Mouse (Mus musculus) neural tube, embryonic 11.5 days (tissue): ENCODE measurements at regions not wholly inside any gene's neighbourhood (a gene's known extent, or its start where the extent isn't known, plus 50 kb on each side); places are given as distances from the start of the nearest gene placed in this dataset.

ENCODE experiments used
- ATAC-seq: fragments of 200-750 bp; cut with Nextera tagmentation; 2 replicates; pipeline ENCODE4 v1.8.0; 2017; ENCODE audit warnings: moderate number of reproducible peaks, mild to moderate bottlenecking, moderate TSS enrichment, moderate library complexity; ENCODE audit not compliant: insufficient read depth, low FRiP score, low TSS enrichment
- DNase-seq: peaks from one replicate; pipeline ENCODE4 v3.0.0-alpha.2; 2015; ENCODE audit warnings: low spot score
- H3K27ac ChIP-seq: fragments of 300-500 bp; sonication (generic); 2 replicates; pipeline ENCODE4 v1.5.1; 2014; ENCODE audit warnings: low read depth, mild to moderate bottlenecking, low read length
- H3K27me3 ChIP-seq: fragments of 300-500 bp; sonication (generic); 2 replicates; pipeline ENCODE4 v1.6.1; 2014; ENCODE audit warnings: mild to moderate bottlenecking, low read length, mixed read lengths; ENCODE audit not compliant: control insufficient read depth, insufficient read depth
- H3K36me3 ChIP-seq: fragments of 300-500 bp; sonication (generic); 2 replicates; pipeline ENCODE4 v1.6.1; 2014; ENCODE audit warnings: mild to moderate bottlenecking, low read length, moderate library complexity, mixed read lengths; ENCODE audit not compliant: control insufficient read depth, insufficient read depth
- H3K4me1 ChIP-seq: fragments of 300-500 bp; sonication (generic); 2 replicates; pipeline ENCODE4 v1.6.1; 2014; ENCODE audit warnings: low read length, mixed read lengths; ENCODE audit not compliant: control insufficient read depth, insufficient read depth
- H3K4me2 ChIP-seq: fragments of 300-500 bp; sonication (generic); 2 replicates; pipeline ENCODE4 v1.6.1; 2014; ENCODE audit warnings: low read depth, mild to moderate bottlenecking, moderate library complexity
- H3K4me3 ChIP-seq: fragments of 300-500 bp; sonication (generic); 2 replicates; pipeline ENCODE4 v1.5.1; 2014; ENCODE audit warnings: low read depth, low read length
- H3K9ac ChIP-seq: fragments of 300-500 bp; sonication (generic); 2 replicates; pipeline ENCODE4 v1.6.1; 2014; ENCODE audit warnings: mild to moderate bottlenecking, low read length
- H3K9me3 ChIP-seq: fragments of 300-500 bp; sonication (generic); 2 replicates; pipeline ENCODE4 v1.6.1; 2016; ENCODE audit warnings: low read length; ENCODE audit not compliant: control insufficient read depth
- WGBS: fragments of 180-500 bp; shearing (Covaris S2); extraction: QIAGEN DNeasy Blood & Tissue Kit; methylation state at CpG from one replicate; pipeline ENCODE4 v1.1.7; 2014; 5-methylcytosine and 5-hydroxymethylcytosine counted together

DNA sequence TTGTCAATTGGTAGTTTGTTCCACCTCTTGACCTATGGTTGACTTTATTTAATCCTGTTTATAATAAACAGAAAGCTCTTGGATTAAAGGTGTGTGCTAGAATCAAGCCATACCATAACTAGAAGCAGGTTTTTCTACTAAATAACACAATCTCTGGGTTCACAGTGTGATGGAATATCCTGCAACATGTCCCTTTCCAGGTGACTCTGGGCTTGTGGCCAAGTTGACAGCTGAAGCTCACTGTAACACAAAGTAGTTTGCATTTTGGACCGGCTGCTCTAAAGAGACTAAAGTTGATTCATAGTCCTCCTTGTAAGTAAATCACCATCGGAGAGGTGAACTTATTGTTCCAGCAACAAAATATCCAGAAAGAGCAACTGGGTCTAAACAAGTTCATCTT lies 149.3 kb upstream of the Kctd3 start:
- H3K9ac ChIP-seq: no peak overlapping the region
- no peak for ATAC-seq
- no peaks in the 10 kb centered on the region for H3K27me3 ChIP-seq
- H3K4me2 ChIP-seq: no peak overlapping the region
- WGBS: 87% methylated on average over 2 of the region's 2 CpGs
- DNase-seq: no peak
- no peak overlapping the region for H3K4me3 ChIP-seq
- H3K27ac ChIP-seq: no peak overlapping the region
- no peaks in the 10 kb centered on the region for H3K4me1 ChIP-seq
- no peaks in the 10 kb centered on the region for H3K9me3 ChIP-seq
- no peaks in the 10 kb centered on the region for H3K36me3 ChIP-seq

DNA sequence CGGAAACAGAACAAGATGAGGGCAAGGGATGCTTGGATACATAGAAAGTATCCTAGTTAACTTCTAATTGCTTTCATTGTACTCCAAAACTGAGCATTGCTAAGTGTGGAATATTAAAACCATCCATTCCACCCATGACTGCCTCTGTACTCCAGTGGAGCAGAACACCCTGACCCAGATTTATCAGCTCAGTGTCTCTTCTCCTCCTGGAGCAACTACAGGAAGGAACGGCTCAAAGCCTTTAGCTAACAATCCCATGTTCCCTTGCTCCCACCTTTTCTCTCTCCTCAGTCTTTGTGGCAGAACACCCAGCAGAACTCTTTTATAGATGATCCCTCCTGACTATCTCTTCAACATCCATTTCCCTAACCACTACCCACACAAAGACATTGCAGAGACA lies 146.7 kb upstream of the Kctd3 start:
- H3K4me2 ChIP-seq: no peak overlapping the region

DNA sequence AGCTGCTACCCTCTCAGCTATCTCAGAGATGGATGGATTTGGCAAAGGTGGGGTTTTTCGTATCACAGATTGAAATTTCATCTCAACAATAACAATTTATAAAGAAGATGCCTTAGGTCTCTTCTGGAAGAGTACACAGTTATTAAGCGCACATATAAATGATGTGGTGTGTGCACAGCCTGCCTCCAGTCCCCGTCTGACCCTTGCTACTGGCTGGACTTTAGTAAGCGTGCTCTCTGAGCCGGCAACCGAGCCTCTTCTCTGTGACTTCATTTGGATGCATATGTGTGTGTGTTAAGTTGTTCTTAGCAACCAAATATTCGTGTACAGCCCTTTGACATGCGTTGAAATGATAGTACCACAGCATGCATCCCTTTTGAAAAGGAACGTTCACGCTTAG lies 145.5 kb upstream of the Kctd3 start:
- WGBS: 81% methylated on average over 10 of the region's 10 CpGs
- no peaks in the 10 kb centered on the region for H3K4me1 ChIP-seq
- no peaks in the 10 kb centered on the region for H3K27me3 ChIP-seq
- no peaks in the 10 kb centered on the region for H3K36me3 ChIP-seq
- H3K4me3 ChIP-seq: no peak overlapping the region
- H3K27ac ChIP-seq: no peak overlapping the region
- ATAC-seq (no peak), DNase-seq (no peak)
- no peak overlapping the region for H3K9ac ChIP-seq
- no peaks in the 10 kb centered on the region for H3K9me3 ChIP-seq
- H3K4me2 ChIP-seq: no peak overlapping the region

More for the DNA sequence above, 146.7 kb upstream of the Kctd3 start:
- DNase-seq (no peak), ATAC-seq (no peak)
- Histone ChIP-seq H3K4me3 (no peak overlapping the region), H3K4me1 (no peaks in the 10 kb centered on the region), H3K27me3 (no peaks in the 10 kb centered on the region), H3K9me3 (no peaks in the 10 kb centered on the region), H3K27ac (no peak overlapping the region), H3K9ac (no peak overlapping the region), H3K36me3 (no peaks in the 10 kb centered on the region)
- 90% methylated on average over 2 of the region's 2 CpGs for WGBS

DNA sequence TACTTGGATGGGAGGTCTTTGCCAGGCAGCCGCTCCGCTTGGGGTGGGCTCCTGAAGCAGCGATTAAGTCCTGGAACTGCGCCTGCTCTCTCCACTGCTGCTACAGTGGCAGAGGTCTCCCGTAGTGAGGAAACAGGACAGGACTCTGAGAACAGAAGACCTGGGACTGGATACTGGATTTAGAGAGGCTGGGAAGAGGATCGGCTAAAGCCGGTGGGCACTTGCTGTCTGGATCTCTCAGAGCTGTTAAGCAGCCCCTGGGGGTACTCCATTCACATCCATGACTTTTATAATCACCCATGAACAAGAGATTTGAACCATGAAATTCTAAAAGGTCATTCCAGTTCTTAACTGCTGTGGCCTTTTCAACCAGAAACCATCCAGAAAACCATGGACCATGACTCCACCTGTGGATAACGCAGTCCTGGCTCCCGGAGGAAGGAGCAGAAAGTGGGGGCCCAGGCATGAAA lies 135.4 kb upstream of the Kctd3 start:
- H3K27me3 ChIP-seq: no peaks in the 10 kb centered on the region
- DNase-seq (peak; percentile 28), ATAC-seq (peak; percentile 67)
- no peak overlapping the region for H3K9ac ChIP-seq
- no peak overlapping the region for H3K27ac ChIP-seq
- H3K4me1 ChIP-seq: peaks cover 5% of the 10 kb centered on the region; the same call in 1 of the 2 replicates
- H3K36me3 ChIP-seq: no peaks in the 10 kb centered on the region
- no peak overlapping the region for H3K4me3 ChIP-seq
- H3K4me2 ChIP-seq: no peak overlapping the region; the same call in 1 of the 2 replicates
- 25% methylated on average over 9 of the region's 9 CpGs for WGBS
- no peaks in the 10 kb centered on the region for H3K9me3 ChIP-seq

DNA sequence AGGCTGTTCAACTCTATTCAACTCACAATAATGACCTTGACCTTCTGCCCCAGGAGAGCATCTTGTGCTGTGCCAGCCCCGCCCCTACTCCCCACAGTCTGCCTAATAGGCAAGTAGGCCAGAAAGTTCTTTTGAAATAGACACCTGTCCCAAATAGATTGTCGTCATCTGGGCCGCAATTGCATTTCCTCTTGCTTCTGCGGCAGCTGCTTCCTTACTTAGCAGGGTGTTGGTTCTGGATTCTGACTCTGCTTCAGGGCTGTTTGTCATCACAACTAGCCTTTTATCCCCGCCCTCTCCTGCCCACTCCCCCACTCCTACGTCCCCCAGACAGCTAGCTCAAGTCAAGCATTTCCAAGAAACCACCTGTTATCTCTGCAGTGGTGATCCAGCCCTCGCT lies 134.9 kb upstream of the Kctd3 start:
- Histone ChIP-seq H3K27ac (no peak overlapping the region), H3K4me2 (no peak overlapping the region; the same call in 1 of the 2 replicates), H3K4me1 (peaks cover 5% of the 10 kb centered on the region; the same call in 1 of the 2 replicates), H3K9ac (no peak overlapping the region), H3K36me3 (no peaks in the 10 kb centered on the region), H3K9me3 (no peaks in the 10 kb centered on the region), H3K27me3 (no peaks in the 10 kb centered on the region), H3K4me3 (no peak overlapping the region)
- peak; percentile 42; the same call in 1 of the 2 replicates for ATAC-seq
- 40% methylated on average over 7 of the region's 7 CpGs for WGBS
- DNase-seq: no peak

DNA sequence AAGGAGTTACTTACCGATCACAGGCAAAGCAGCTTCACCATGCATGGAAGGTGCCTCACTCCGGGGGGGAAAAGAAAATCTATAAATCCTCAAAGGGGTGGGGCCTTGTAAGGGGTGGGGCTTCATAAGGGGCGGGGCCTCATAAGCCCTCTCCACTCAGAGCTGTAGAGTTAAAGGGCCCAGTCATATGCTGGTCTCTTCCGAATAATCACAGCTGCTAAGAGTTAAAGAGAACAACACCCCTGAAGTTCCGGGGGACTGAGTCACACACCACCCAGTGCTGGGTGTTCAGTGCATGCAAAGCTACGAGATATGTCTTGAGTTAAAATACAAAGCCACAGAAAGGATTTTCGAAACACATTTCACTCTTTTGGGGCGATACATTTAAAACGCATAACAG lies 134.1 kb upstream of the Kctd3 start:
- H3K27me3 ChIP-seq: no peaks in the 10 kb centered on the region
- WGBS: 80% methylated on average over 9 of the region's 9 CpGs
- no peak overlapping the region for H3K27ac ChIP-seq
- H3K4me3 ChIP-seq: no peak overlapping the region
- H3K36me3 ChIP-seq: no peaks in the 10 kb centered on the region
- DNase-seq: no peak
- no peak overlapping the region for H3K9ac ChIP-seq
- no peak overlapping the region for H3K4me2 ChIP-seq
- H3K9me3 ChIP-seq: no peaks in the 10 kb centered on the region
- peak; percentile 29; the same call in 1 of the 2 replicates for ATAC-seq
- H3K4me1 ChIP-seq: peaks cover 5% of the 10 kb centered on the region; the same call in 1 of the 2 replicates

DNA sequence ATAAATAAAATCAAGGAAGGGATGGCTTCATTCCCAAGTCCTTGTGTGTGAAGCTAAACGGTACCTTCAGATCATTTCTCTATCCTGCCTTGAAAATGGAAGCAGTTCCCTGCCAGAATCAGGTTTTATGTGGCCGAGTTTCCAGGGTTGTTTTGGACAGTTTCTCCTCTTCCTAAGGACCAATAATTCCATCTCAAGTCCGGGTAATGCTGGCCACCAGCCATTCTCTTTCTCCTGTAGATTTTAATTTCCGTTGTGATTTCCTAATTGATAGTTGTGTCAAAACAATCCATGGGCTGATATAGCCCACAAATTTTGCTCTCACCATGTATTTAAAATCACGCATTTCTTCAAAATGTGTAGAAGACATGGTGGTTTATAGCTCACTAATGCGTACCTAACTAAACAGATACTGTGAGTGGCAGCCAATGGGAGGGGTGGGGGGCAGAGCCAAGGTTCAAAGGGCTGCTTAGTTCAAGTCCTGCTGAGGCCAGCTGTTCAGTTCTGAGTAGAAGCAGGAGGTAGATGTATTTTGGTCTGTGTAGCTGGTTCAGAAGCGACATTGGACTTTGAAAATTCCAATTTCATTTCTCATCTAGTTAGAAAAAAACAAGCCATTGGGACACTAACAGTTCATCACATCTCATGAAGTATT lies 129.2 kb upstream of the Kctd3 start:
- Histone ChIP-seq H3K27ac (no peak overlapping the region), H3K9me3 (no peaks in the 10 kb centered on the region), H3K4me3 (no peak overlapping the region), H3K36me3 (no peaks in the 10 kb centered on the region), H3K4me2 (no peak overlapping the region), H3K9ac (no peak overlapping the region), H3K4me1 (no peaks in the 10 kb centered on the region), H3K27me3 (no peaks in the 10 kb centered on the region)
- no peak for DNase-seq
- no peak for ATAC-seq
- 83% methylated on average over 7 of the region's 7 CpGs for WGBS

DNA sequence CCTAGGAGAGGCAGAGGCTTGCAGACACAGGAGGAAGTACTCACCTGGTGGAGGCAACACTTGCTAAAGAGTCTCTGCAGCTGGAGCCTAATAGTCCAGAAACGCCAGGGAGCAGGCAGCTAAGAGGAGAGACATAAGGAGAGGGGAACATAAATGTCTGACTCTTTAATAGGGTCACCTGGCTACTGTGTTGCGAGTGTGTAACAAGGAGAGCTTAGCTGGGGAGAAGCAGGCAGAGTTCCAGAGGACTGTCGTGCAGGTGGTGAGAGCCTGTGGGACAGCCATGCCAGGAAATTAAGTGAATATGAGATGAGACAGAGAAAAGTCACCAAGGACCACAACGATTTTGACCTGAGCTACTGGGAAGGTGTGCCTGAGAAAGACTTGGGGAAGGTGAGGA lies 128.2 kb upstream of the Kctd3 start:
- no peaks in the 10 kb centered on the region for H3K4me1 ChIP-seq

DNA sequence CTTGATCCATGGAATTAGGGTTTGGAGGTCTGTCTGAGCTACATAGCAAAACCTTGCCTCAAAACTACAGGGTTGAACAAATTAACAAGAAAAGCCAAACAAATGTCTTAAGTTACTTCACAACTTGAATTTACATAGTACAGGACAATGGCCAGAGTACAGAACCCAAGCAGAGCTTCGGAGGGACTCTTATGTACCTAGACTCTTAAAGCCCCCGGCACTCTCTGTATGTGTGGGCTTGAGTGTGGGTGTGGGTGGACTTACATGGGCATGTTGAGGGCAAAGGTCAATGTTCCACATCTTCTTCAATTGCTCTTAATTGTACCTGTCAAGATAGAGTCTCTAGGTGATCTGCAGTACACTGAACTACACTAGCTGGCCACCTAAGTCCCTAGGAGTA lies 121.1 kb upstream of the Kctd3 start:
- no peak for DNase-seq
- Histone ChIP-seq H3K36me3 (no peaks in the 10 kb centered on the region), H3K4me2 (no peak overlapping the region), H3K4me3 (no peak overlapping the region), H3K9me3 (no peaks in the 10 kb centered on the region), H3K4me1 (peaks cover 9% of the 10 kb centered on the region), H3K9ac (no peak overlapping the region), H3K27me3 (no peaks in the 10 kb centered on the region), H3K27ac (no peak overlapping the region)
- peak; percentile 63; the same call in 1 of the 2 replicates for ATAC-seq
- WGBS: 86% methylated on average over 2 of the region's 2 CpGs

More for the DNA sequence above, 128.2 kb upstream of the Kctd3 start:
- no peak overlapping the region for H3K4me2 ChIP-seq
- no peaks in the 10 kb centered on the region for H3K27me3 ChIP-seq
- ATAC-seq (no peak), DNase-seq (no peak)
- H3K9me3 ChIP-seq: no peaks in the 10 kb centered on the region
- no peak overlapping the region for H3K4me3 ChIP-seq
- 83% methylated on average over 4 of the region's 4 CpGs for WGBS
- no peak overlapping the region for H3K27ac ChIP-seq
- H3K36me3 ChIP-seq: no peaks in the 10 kb centered on the region
- H3K9ac ChIP-seq: no peak overlapping the region
